Mouse (Mus musculus) layer of hippocampus, adult 8-10 months (tissue): ENCODE results near the gene Abcc4. TPM values are rescaled to one million over a fixed set of nuclear protein-coding genes. Genes with fewer than 3 reads are reported as not detected.

Source experiments
- DNase-seq, 2 experiments: peaks; one replicate each; pipeline ENCODE4 v3.0.0; 2022; ENCODE audit warnings: low spot score in 2 of 2
- microRNA-seq, 2 experiments: library from miRNA; unstranded; fragments of <30 nt; microRNA quantifications; one replicate each; pipeline ENCODE4 v1.2.0; 2022
- total RNA-seq, 4 experiments: library from RNA; stranded (reverse); gene quantifications; 2 replicates each; pipeline ENCODE4 v1.2.4; 2022

Abcc4 gene
- total RNA-seq, 4 experiments from 2014 or later: 8.2 to 10.6 (median 10.1) TPM

DNA sequence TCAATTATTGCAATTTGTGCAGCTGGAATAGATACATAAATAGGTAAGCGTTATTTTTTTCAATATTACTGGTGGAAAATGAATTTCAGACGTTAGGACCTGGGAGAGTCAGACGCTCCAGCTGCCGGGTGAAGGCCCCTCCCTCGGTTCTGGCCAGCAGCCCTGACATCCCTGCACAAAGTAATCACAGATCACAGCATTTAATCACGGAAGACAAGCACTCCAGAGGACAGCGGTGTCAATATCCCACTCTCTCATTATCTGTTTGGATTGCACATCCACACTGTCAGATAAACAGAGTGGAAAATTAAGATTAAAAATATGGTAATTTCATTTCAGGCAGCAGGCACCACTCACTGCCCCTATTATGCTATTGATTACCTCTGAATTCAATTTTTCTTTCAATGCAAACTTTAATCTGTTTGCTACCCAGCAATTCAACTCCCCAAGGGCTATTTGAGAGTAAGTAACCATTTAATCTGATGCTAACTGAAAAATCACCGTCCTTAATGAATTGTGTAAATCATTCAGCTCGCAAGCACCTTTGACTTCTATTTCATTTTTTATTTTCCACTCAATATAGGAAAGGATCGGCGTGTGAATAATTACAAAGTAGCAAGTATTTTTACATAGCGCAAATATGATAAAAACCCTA lies 270.2 kb downstream of the Abcc4 start:
- DNase-seq: no peak

DNA sequence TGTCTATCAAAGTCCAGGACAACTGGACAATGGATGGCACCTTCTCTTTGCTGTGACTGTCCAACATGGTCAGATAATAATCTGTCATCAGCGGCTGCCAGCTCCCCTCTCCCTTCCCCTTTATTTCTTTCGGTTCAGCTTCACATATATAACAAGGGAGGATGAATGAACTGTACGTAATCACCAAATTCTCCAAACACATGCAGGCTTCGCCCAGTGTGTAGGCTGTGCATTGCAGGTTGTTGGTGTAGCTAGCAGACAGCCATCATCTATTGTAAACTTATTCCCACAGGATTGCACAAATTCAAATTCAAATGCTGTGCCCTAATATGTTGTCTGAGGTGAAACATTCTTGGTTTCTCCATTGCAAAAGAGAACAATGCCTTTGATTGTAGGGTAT lies 271.2 kb downstream of the Abcc4 start:
- no peak for DNase-seq

DNA sequence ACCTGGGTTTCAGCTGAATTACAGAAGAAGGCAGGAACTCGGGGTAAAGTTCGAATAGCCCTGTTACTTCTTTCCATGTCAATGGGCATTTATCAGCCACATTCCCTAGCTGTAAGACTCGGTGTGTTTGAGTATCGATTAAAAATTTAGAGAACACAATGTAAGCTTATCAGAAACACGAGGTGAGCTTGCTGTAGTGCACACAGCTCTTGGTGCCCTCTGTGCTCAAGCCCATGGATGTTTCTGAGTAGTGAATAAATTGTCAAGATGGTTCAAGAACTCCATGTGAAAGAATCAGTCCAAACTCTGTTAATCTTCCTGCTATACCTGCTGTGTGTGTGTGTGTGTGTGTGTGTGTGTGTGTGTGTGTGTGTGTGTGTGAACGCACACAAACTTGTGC lies 272.2 kb downstream of the Abcc4 start:
- DNase-seq: no peak

Small RNA genes lying within 50 kb of the gene (microRNA-seq; reads per million reads assigned to microRNA genes)
- gene Mir6391: 0 reads per million in 2 experiments

Other genes starting within 250 kb of the Abcc4 start
- gene Cldn10, start 81.7 kb upstream of the Abcc4 start, total RNA-seq: 10 to 100 TPM; 33.3 to 41.9 (median 35.4) TPM
- gene Dzip1, start 219.2 kb upstream of the Abcc4 start, total RNA-seq: 100 to 1,000 TPM; 103 to 148 (median 130) TPM
- 10 to 100 TPM; 32.5 to 46.7 (median 40.3) TPM for gene Dnajc3, start 231.8 kb upstream of the Abcc4 start, total RNA-seq